Mouse (Mus musculus) layer of hippocampus, adult 9-11 months (tissue): Measurements from ENCODE around the gene Gm8909.
"Not testable (repeated sequence)": the region's sequence is repeated elsewhere in the genome, so short reads cannot be mapped to it uniquely, and the experiment has no call there.

Source experiments
- DNase-seq: peaks from one replicate; pipeline ENCODE4 v3.0.0; 2022

The Gm8909 gene

GRCm38 (mm10) chr17:36161129-36162051 lies 6.9 kb downstream of the Gm8909 start:
- no peak for DNase-seq

- not testable (repeated sequence) for DNase-seq
Observed at GRCm38 (mm10) chr17:36158264-36158663, 10.1 kb downstream of the Gm8909 start.

- DNase-seq = not testable (repeated sequence)
Observed at GRCm38 (mm10) chr17:36157782-36158181, 10.6 kb downstream of the Gm8909 start.

GRCm38 (mm10) chr17:36154271-36155149 lies 13.8 kb downstream of the Gm8909 start:
- no peak for DNase-seq

GRCm38 (mm10) chr17:36151200-36151599 lies 17.1 kb downstream of the Gm8909 start:
- not testable (repeated sequence) for DNase-seq

DNA sequence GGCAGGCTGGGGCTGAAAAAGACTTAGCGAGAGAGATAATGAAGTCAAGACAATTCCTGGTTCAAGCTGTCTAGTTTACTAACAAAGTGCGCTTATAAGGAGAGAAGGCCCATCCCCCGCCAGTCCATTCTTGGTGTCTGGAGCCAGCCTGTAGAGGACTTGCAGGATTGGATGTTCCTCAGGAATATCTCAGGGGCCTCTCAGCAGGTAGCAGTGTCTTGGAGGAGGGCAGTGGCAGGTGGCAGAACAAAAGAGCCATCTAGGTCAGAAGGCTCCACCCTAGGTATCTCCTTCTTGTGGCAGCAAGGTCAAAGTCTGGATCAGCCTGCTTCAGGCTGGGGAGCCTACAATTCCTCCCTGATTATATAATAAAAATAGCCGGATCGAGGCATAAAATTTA lies 19.9 kb downstream of the Gm8909 start:
- not testable (repeated sequence) for DNase-seq

GRCm38 (mm10) chr17:36146937-36147336 lies 21.4 kb downstream of the Gm8909 start:
- DNase-seq = not testable (repeated sequence)

- not testable (repeated sequence) for DNase-seq
Observed at GRCm38 (mm10) chr17:36145861-36146156, 22.5 kb downstream of the Gm8909 start.

DNA sequence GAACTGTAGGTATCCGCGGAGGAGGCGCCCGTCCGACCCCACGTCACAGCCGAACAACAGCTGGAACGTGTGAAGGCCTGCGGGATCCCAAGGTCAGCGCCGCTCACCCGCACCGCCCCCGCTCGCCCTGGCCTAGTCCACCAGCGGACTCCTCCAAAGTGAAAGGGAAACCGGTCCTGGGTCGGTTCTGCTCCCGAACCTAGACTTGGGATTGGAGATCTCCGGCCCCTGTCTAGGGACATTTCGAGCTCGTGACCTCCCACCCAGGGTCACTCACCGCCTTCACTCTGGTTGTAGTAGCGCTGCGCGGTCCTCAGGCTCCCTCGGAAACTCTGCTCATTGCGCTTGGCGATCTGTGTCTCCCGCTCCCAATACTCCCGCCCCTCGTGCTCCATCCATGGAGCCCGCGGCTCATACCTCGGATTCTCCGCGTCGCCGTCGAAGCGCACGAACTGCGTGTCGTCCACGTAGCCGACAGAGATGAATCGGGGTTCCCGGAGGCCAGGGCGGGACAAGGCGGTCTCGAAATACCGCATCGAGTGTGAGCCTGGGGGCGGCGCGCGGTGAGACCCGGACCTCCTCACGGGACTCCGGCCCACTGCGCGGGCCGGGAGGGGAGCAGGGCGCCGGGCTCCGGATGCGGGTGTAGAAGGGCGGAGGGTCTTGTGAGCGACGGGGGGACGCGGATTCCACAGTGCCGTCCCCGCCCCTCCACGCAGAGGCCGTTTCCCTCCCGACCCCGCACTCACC lies 23.1 kb downstream of the Gm8909 start:
- no peak for DNase-seq

DNA sequence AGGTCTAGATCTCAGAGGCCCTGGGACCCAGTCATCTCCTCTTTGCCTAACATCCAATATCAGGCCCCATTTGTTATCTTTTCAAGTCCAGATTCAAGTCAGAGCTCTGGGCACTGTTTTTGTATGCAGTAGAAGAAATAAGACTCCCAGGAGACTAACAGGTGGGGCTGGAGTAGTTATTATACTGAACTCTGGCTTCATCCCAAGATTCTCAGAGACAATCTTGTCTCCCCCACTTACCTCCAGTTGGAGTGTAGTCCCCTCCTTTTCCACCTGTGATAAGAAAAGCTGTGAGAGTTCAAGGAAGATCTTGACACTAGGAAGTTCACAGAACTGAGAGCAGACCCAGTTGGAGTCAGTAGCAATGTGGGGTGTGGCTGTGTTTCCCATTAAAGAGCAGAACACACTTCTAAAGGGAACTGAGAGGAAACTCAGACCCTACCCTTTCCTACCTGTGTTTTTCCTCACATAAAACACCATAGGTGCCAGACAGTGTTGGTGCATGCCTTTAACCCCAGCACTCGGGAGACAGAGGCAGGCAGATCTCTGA lies 32.0 kb downstream of the Gm8909 start:
- DNase-seq = not testable (repeated sequence)

DNA sequence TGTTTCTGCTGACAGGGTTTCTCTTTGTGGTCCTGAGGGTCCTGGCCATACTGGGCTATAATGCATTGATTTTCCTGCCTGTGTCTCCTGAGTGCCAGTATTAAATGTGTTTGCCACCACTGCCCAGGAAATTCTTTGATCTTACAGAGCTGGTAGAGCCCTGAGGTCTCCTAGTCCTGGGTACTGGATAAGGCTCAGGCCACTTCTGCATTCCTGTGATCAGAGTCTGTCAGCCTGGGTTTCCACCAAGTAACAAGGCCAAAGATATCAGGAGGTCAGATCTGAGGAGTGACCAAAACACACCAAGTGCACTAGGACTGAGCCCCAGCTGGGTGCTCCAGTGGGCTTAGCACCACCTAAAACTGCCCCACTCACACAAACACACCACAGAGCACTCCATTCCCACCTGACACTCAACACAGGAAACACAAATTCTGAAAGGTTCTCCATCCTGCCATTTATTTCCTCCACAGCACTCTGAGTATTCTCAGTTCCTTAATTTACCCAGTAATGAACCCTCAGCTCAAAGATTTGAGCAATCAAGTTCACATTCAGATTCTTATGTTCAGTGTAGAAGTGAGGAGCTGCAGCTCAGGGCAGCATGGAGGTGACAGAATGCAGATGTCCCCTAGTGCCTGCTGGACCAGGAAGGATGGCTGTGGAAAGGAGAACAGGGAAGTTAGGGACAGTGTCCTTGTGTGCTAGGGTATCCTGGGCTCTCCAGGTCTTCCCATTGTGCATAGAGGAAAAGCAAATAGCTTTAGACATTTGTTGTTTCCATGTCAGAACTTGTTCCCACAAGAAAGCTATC lies 32.7 kb downstream of the Gm8909 start:
- not testable (repeated sequence) for DNase-seq

GRCm38 (mm10) chr17:36131516-36132265 lies 36.6 kb downstream of the Gm8909 start:
- DNase-seq = no peak

GRCm38 (mm10) chr17:36128968-36129817 lies 39.1 kb downstream of the Gm8909 start, which contains the start of gene Gm7030:
TSS of gene Gm7030 (minus strand) at chr17:36129425.
- DNase-seq = not testable (repeated sequence)

DNA sequence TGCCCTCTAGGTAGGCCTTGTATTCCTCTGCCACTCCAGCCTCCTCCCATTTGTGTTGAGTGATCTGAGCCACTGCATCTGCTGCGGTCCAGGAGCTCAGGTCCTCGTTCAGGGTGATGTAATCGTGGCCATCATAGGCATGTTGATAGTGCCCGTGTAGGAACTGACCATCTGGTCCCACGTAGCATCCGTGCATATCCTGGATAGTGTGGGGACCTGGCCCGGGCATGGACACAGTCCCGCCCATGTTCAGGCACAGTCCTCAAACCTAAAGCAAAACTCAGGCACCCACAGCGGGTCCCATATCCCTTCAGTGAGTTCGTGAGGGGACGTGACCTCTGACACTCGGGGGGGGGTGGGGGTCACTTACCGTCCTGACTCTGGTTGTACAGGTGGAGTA lies 39.8 kb downstream of the Gm8909 start:
- not testable (repeated sequence) for DNase-seq

DNA sequence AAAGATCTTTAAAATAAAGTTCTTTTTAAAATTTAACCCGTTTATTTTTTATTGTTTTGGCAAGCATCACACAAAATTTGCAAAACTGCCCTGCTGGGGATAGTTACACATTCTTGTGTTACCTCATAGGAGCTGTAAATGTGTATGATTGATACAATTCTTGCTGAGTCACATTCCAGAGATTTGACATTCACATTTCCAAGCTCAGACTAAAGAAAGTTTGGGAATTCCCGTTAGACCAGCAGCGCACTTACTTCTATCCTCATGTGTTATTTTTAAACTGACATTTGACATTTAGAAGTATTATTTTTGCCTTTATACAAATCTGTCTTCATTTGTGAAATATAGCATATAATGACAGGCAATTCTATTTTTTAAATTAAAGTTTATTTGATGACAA lies 44.2 kb downstream of the Gm8909 start:
- DNase-seq = not testable (repeated sequence)

DNA sequence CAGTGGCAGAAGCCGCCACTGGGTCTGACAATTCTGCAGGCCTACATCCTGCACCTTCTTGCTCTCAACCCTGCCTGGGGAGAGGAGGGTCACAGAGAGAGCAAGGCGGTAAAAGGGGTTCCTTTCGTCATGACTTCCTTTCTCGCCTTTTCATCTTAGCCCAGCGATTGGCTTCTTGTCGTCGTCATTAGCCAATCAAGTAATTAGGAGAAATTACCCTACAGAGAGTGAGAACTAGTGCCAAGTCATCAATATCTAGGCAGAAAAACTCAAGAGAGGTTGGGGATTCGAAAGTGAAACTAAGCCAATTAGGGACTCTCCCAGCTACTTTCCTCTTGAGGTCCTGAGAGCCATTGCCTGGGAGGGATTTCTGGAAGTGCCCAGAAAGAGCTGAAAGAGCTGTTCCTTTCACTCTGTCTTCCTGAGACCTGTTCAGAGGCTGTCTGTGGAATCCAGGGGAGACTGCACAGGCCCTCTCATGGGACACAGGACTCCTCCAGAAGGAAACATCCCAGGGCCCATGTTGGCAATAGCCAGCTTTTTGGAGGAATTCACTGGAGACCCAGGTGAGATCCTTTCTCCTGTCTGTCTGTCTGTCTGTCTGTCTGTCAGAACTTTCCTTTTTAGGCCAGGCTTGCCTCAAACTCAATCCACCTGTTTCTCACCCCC lies 46.9 kb downstream of the Gm8909 start, which contains the start of gene Gm19684:
TSS of gene Gm19684 (plus strand) at position 327 of the 669 bp plus-strand sequence.
- DNase-seq = peak; percentile 79

DNA sequence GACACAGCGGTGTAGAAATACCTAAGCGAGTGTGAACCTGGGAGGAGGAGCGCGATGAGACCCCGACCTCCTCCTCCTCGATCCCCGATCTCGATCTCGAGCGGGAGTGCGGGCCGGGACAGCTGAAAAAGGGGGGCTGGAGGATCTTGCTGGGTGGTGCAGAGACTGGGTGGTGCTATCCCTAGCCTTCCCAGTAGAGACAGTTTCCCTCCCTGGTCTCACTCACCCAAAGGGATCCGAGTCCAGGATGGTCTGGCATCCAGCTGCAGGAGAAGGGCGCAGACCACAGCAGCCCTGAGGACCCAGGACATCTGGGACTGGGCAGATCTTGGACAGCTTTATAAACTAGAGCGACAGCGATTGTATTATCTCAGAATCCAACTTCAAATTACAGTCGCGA lies 47.5 kb downstream of the Gm8909 start:
- not testable (repeated sequence) for DNase-seq

- not testable (repeated sequence) for DNase-seq
Observed at GRCm38 (mm10) chr17:36116545-36116944, 51.8 kb downstream of the Gm8909 start.
